Mouse (Mus musculus) C2C12 (cell line): Measurements from ENCODE around the gene Zc3hav1. TPM values are rescaled to one million over a fixed set of nuclear protein-coding genes. Genes with fewer than 3 reads are reported as not detected.
A peak's percentile ranks its signal among the peaks of the same experiment; 100 is the strongest.

ENCODE experiments used
- H3K27me3 ChIP-seq: one replicate; pipeline ENCODE4 v1.6.1; 2011; ENCODE audit not compliant: control insufficient read depth, insufficient read depth, insufficient read length
- H3K36me3 ChIP-seq: one replicate; pipeline ENCODE4 v1.6.1; 2011; ENCODE audit not compliant: control insufficient read depth, insufficient read depth
- H3K4me3 ChIP-seq: one replicate; pipeline ENCODE4 v1.5.1; 2011; ENCODE audit warnings: mild to moderate bottlenecking, control low read depth; ENCODE audit not compliant: poor library complexity, insufficient read depth, severe bottlenecking
- H3K79me2 ChIP-seq: one replicate; pipeline ENCODE4 v1.6.1; 2011; ENCODE audit not compliant: control insufficient read depth, insufficient read depth
- H3K79me3 ChIP-seq: one replicate; pipeline ENCODE4 v1.6.1; 2011; ENCODE audit warnings: low read depth, control low read depth
- H3ac ChIP-seq: one replicate; pipeline ENCODE3; 2011; ENCODE audit warnings: low read depth; ENCODE audit not compliant: control insufficient read depth, insufficient read length
- CEBPB ChIP-seq: IDR thresholded peaks from one replicate; pipeline ENCODE4 v1.6.1; 2011; ENCODE audit warnings: low read depth, mild to moderate bottlenecking, control low read depth, moderate library complexity
- CTCF ChIP-seq: IDR thresholded peaks from one replicate; pipeline ENCODE4 v1.5.1; 2011; ENCODE audit not compliant: control insufficient read depth, insufficient read depth, insufficient read length
- FOSL1 ChIP-seq: IDR thresholded peaks from one replicate; pipeline ENCODE4 v1.8.0; 2011; ENCODE audit warnings: mild to moderate bottlenecking, low read length; ENCODE audit not compliant: poor library complexity, insufficient read depth, severe bottlenecking
- MAX ChIP-seq: IDR thresholded peaks from one replicate; pipeline ENCODE4 v1.6.1; 2011; ENCODE audit warnings: mild to moderate bottlenecking, control low read depth
- MYOD1 ChIP-seq: IDR thresholded peaks from one replicate; pipeline ENCODE4 v1.6.1; 2011; ENCODE audit warnings: low read depth; ENCODE audit not compliant: control insufficient read depth, insufficient read length
- MYOG ChIP-seq: IDR thresholded peaks from one replicate; pipeline ENCODE4 v1.6.1; 2011; ENCODE audit not compliant: control insufficient read depth, insufficient read length; ENCODE audit errors: extremely low read depth
- USF1 ChIP-seq: IDR thresholded peaks from one replicate; pipeline ENCODE4 v1.6.1; 2011; ENCODE audit warnings: low read depth, mild to moderate bottlenecking, control low read depth, moderate library complexity
- polyA plus RNA-seq: library from polyadenylated mRNA; unstranded; fragments of >200 nt; fragmentation: generic; extraction: Trizol; gene quantifications from one replicate; pipeline ENCODE4 v1.2.1, GENCODE M21; 2012; ENCODE audit warnings: missing spikeins

Zc3hav1 gene
- polyA plus RNA-seq, 1 experiment = 20.3 TPM

DNA sequence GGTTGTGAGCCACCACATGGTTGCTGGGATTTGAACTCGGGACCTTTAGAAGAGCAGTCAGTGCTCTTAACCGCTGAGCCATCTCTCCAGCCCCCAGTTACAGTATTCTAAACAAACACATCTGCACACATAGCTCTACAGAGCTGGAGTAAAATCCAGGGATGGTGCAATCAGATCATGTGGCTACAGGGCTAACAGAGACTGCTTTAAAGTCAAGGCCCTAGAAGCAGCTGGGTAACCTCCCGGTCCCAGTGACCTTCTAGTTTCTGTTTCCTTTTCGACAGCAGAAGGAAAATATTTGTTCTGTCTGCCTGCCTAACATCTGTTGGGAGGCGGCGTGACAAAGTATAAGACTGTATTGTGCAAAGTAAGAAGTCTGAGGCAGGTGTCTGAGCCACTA lies 16.5 kb downstream of the Zc3hav1 start:
- peaks cover 63% of the 10 kb centered on the region for H3K36me3 ChIP-seq
- no peak for TF ChIP-seq CTCF
- TF ChIP-seq USF1 = no peak
- no peak for TF ChIP-seq MYOD1
- TF ChIP-seq MYOG = no peak
- no peak for TF ChIP-seq MAX
- no peak for TF ChIP-seq CEBPB
- no peak for TF ChIP-seq FOSL1
- no peak overlapping the region for H3ac ChIP-seq
- H3K79me3 ChIP-seq = peaks cover 12% of the 10 kb centered on the region
- H3K27me3 ChIP-seq = no peaks in the 10 kb centered on the region
- peaks cover 29% of the 10 kb centered on the region for H3K79me2 ChIP-seq
- no peak overlapping the region for H3K4me3 ChIP-seq

GRCm38 (mm10) chr6:38337166-38337705 lies 17.2 kb downstream of the Zc3hav1 start:
- Histone ChIP-seq H3K4me3 (no peak overlapping the region), H3K36me3 (peaks cover 70% of the 10 kb centered on the region), H3ac (no peak overlapping the region)

DNA sequence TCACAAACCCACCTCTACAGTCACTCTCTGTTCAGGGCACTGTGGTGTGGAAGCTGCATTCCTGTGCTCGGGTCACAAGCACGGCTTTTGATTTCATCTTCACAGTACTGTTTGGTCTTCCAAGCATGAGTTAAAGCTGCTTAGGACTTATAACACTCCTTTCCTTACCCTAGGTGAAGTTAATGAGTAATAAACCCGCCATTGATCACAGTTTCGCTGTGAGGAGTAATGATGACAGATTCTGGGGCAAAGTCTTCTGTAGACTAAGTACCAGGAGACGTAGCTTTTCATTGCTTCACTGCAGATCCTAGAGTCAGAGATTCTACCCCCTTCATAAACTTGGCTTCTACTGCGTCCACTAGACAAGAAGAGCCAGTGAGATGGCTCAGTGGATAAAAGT lies 19.1 kb downstream of the Zc3hav1 start:
- H3K36me3 ChIP-seq = peaks cover 79% of the 10 kb centered on the region
- peaks cover 3% of the 10 kb centered on the region for H3K79me2 ChIP-seq
- H3K27me3 ChIP-seq = no peaks in the 10 kb centered on the region
- H3K4me3 ChIP-seq = no peak overlapping the region
- H3K79me3 ChIP-seq = no peaks in the 10 kb centered on the region
- H3ac ChIP-seq = no peak overlapping the region
- TF ChIP-seq MAX = no peak
- no peak for TF ChIP-seq CTCF
- no peak for TF ChIP-seq MYOD1
- TF ChIP-seq USF1 = no peak
- no peak for TF ChIP-seq CEBPB
- no peak for TF ChIP-seq FOSL1
- no peak for TF ChIP-seq MYOG

More at GRCm38 (mm10) chr6:38337166-38337705, 17.2 kb downstream of the Zc3hav1 start:
- Histone ChIP-seq H3K27me3 (no peaks in the 10 kb centered on the region), H3K79me2 (peaks cover 22% of the 10 kb centered on the region), H3K79me3 (peaks cover 7% of the 10 kb centered on the region)
- TF ChIP-seq CTCF = no peak
- no peak for TF ChIP-seq USF1
- no peak for TF ChIP-seq MAX
- TF ChIP-seq MYOD1 = no peak
- no peak for TF ChIP-seq CEBPB
- no peak for TF ChIP-seq FOSL1
- no peak for TF ChIP-seq MYOG

GRCm38 (mm10) chr6:38326596-38326995 lies 27.8 kb downstream of the Zc3hav1 start:
- TF ChIP-seq CTCF (peak; percentile 39), CEBPB (no peak)
- Histone ChIP-seq H3ac (no peak overlapping the region), H3K36me3 (peaks cover 82% of the 10 kb centered on the region), H3K79me2 (no peaks in the 10 kb centered on the region), H3K4me3 (no peak overlapping the region), H3K27me3 (no peaks in the 10 kb centered on the region), H3K79me3 (no peaks in the 10 kb centered on the region)

DNA sequence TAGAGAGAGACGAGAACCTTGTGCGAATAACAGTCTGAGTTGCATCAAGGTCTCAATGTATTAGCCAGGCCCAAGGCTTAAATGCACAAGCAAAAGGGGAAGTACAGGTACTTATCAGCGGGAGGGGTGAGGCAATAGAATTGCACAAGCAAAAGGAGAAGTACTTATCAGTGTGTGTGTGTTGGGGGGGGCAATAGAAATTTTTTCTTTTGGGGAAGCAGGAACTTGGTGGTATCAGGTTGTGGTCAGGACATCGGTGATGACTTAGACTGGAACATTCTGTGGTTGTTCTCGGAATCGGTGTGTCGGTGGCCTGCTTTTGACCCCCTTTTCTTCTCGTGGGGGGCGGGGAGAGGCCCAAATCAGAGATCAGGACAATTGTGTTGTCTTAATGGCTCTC lies 33.8 kb downstream of the Zc3hav1 start:
- H3K79me2 ChIP-seq = no peaks in the 10 kb centered on the region
- H3K79me3 ChIP-seq = no peaks in the 10 kb centered on the region
- H3K36me3 ChIP-seq = peaks cover 82% of the 10 kb centered on the region
- no peak for TF ChIP-seq FOSL1
- TF ChIP-seq CEBPB = no peak
- TF ChIP-seq MYOG = no peak
- TF ChIP-seq MYOD1 = no peak
- no peak for TF ChIP-seq USF1
- TF ChIP-seq CTCF = no peak
- TF ChIP-seq MAX = no peak
- no peak overlapping the region for H3K4me3 ChIP-seq
- H3ac ChIP-seq = no peak overlapping the region
- H3K27me3 ChIP-seq = no peaks in the 10 kb centered on the region

GRCm38 (mm10) chr6:38316050-38316449 lies 38.4 kb downstream of the Zc3hav1 start:
- no peaks in the 10 kb centered on the region for H3K79me3 ChIP-seq
- H3K36me3 ChIP-seq = peaks cover 88% of the 10 kb centered on the region
- TF ChIP-seq MYOG (no peak), USF1 (no peak), CEBPB (no peak), CTCF (no peak), FOSL1 (no peak), MYOD1 (peak; percentile 24), MAX (no peak)
- H3K27me3 ChIP-seq = no peaks in the 10 kb centered on the region
- no peak overlapping the region for H3K4me3 ChIP-seq
- no peaks in the 10 kb centered on the region for H3K79me2 ChIP-seq
- H3ac ChIP-seq = no peak overlapping the region
